Mouse (Mus musculus) stomach, embryonic 15.5 days (tissue): ENCODE results near the gene Cfap45. TPM values are rescaled to one million over a fixed set of nuclear protein-coding genes. Genes with fewer than 3 reads are reported as not detected.

Source experiments
- ATAC-seq: fragments of 200-750 bp; cut with Nextera tagmentation; 2 replicates; pipeline ENCODE4 v1.8.0; 2017; ENCODE audit warnings: low read depth, moderate number of reproducible peaks, moderate TSS enrichment; ENCODE audit not compliant: insufficient read depth, low FRiP score
- H3K27ac ChIP-seq: fragments of 300-500 bp; sonication (generic); 2 replicates; pipeline ENCODE4 v1.5.1; 2015; ENCODE audit warnings: mild to moderate bottlenecking, inconsistent platforms
- H3K27me3 ChIP-seq: fragments of 300-500 bp; sonication (generic); replicated peaks from 2 replicates; pipeline ENCODE4 v1.6.1; 2015; ENCODE audit warnings: inconsistent platforms
- H3K36me3 ChIP-seq: fragments of 300-500 bp; sonication (generic); 2 replicates; pipeline ENCODE4 v1.6.1; 2015; ENCODE audit warnings: inconsistent platforms
- H3K4me1 ChIP-seq: fragments of 300-500 bp; sonication (generic); 2 replicates; pipeline ENCODE4 v1.6.1; 2015; ENCODE audit warnings: inconsistent platforms
- H3K4me2 ChIP-seq: fragments of 300-500 bp; sonication (generic); 2 replicates; pipeline ENCODE4 v1.6.1; 2015; ENCODE audit warnings: mild to moderate bottlenecking, inconsistent platforms
- H3K4me3 ChIP-seq: fragments of 300-500 bp; sonication (generic); replicated peaks from 2 replicates; pipeline ENCODE4 v1.5.1; 2015; ENCODE audit warnings: inconsistent platforms
- H3K9ac ChIP-seq: fragments of 300-500 bp; sonication (generic); 2 replicates; pipeline ENCODE4 v1.6.1; 2015; ENCODE audit warnings: inconsistent platforms
- H3K9me3 ChIP-seq: fragments of 300-500 bp; sonication (generic); 2 replicates; pipeline ENCODE4 v1.6.1; 2016; ENCODE audit warnings: inconsistent platforms
- WGBS: fragments of 180-500 bp; shearing (Covaris S2); methylation state at CpG from one replicate; pipeline ENCODE4 v1.1.7; 2015; 5-methylcytosine and 5-hydroxymethylcytosine counted together
- polyA plus RNA-seq: library from polyadenylated mRNA; unstranded; fragments of >200 nt; fragmentation: Nextera tagmentation; extraction: Ambion mirVana; gene quantifications from 2 replicates; pipeline ENCODE4 v1.2.1, GENCODE M21; 2015

Gene Cfap45
- polyA plus RNA-seq, 1 experiment from 2014 or later: 2.4 TPM

- H3K9me3 ChIP-seq: no peaks in the 10 kb centered on the region
- H3K4me1 ChIP-seq: peaks cover 41% of the 10 kb centered on the region
- peak within 1 kb of the TSS; percentile 45 for H3K9ac ChIP-seq
- H3K4me3 ChIP-seq: peak within 1 kb of the TSS; percentile 55
- ATAC-seq: peak; percentile 70
- peak within 1 kb of the TSS; percentile 69 for H3K4me2 ChIP-seq
- peaks cover 9% of the 10 kb centered on the region for H3K36me3 ChIP-seq
- no peaks in the 10 kb centered on the region for H3K27me3 ChIP-seq
- WGBS: 2% methylated on average over 30 of the region's 30 CpGs
- H3K27ac ChIP-seq: peak within 1 kb of the TSS; percentile 95
Observed at GRCm38 (mm10) chr1:172499765-172500441, 20.7 kb upstream of the Cfap45 start, which contains the start of gene Tagln2. Tagln2 (plus strand) TSS chr1:172500047.

GRCm38 (mm10) chr1:172500451-172501370, 19.9 kb upstream of the Cfap45 start:
- Histone ChIP-seq H3K4me1 (peaks cover 41% of the 10 kb centered on the region), H3K9ac (peak overlapping the region; percentile 45), H3K27ac (peak overlapping the region; percentile 95), H3K4me2 (peak overlapping the region; percentile 69), H3K27me3 (no peaks in the 10 kb centered on the region), H3K36me3 (peaks cover 17% of the 10 kb centered on the region), H3K9me3 (no peaks in the 10 kb centered on the region), H3K4me3 (peak overlapping the region; percentile 55)
- ATAC-seq: peak; percentile 52
- 2% methylated on average over 56 of the region's 56 CpGs for WGBS

- peak overlapping the region; percentile 95 for H3K27ac ChIP-seq
- no peaks in the 10 kb centered on the region for H3K9me3 ChIP-seq
- peak overlapping the region; percentile 69 for H3K4me2 ChIP-seq
- H3K27me3 ChIP-seq: no peaks in the 10 kb centered on the region
- peaks cover 41% of the 10 kb centered on the region for H3K4me1 ChIP-seq
- WGBS: 27% methylated on average over 13 of the region's 13 CpGs
- peak; percentile 9; the same call in 1 of the 2 replicates for ATAC-seq
- peak overlapping the region; percentile 45; the same call in 1 of the 2 replicates for H3K9ac ChIP-seq
- H3K4me3 ChIP-seq: peak overlapping the region; percentile 55
- peaks cover 24% of the 10 kb centered on the region for H3K36me3 ChIP-seq
Observed at GRCm38 (mm10) chr1:172501371-172502144, 19.0 kb upstream of the Cfap45 start.

GRCm38 (mm10) chr1:172502145-172503110, 18.2 kb upstream of the Cfap45 start:
- Histone ChIP-seq H3K4me1 (peaks cover 45% of the 10 kb centered on the region), H3K9ac (no peak overlapping the region), H3K27ac (peak overlapping the region; percentile 95), H3K36me3 (peaks cover 27% of the 10 kb centered on the region), H3K9me3 (no peaks in the 10 kb centered on the region), H3K4me3 (peak overlapping the region; percentile 55), H3K27me3 (no peaks in the 10 kb centered on the region), H3K4me2 (peak overlapping the region; percentile 69)
- WGBS: 18% methylated on average over 13 of the region's 13 CpGs
- no peak for ATAC-seq

- H3K27ac ChIP-seq: peak overlapping the region; percentile 95
- peak overlapping the region; percentile 55 for H3K4me3 ChIP-seq
- 16% methylated on average over 14 of the region's 14 CpGs for WGBS
- H3K27me3 ChIP-seq: no peaks in the 10 kb centered on the region
- peak overlapping the region; percentile 69 for H3K4me2 ChIP-seq
- H3K4me1 ChIP-seq: peaks cover 50% of the 10 kb centered on the region
- H3K9ac ChIP-seq: no peak overlapping the region
- H3K9me3 ChIP-seq: no peaks in the 10 kb centered on the region
- no peak for ATAC-seq
- H3K36me3 ChIP-seq: peaks cover 28% of the 10 kb centered on the region
Observed at GRCm38 (mm10) chr1:172503111-172503997, 17.2 kb upstream of the Cfap45 start.

- Histone ChIP-seq H3K9ac (no peak overlapping the region), H3K36me3 (peaks cover 28% of the 10 kb centered on the region), H3K4me2 (0 out of 2 replicates have a peak overlapping the region, but pooled peaks have one; percentile 11), H3K9me3 (no peaks in the 10 kb centered on the region), H3K4me1 (peaks cover 43% of the 10 kb centered on the region), H3K4me3 (no peak overlapping the region), H3K27me3 (no peaks in the 10 kb centered on the region), H3K27ac (0 out of 2 replicates have a peak overlapping the region, but pooled peaks have one; percentile 3)
- no peak for ATAC-seq
- WGBS: 82% methylated on average over 8 of the region's 8 CpGs
Observed at GRCm38 (mm10) chr1:172504756-172505155, 15.8 kb upstream of the Cfap45 start.

GRCm38 (mm10) chr1:172507001-172507400, 13.6 kb upstream of the Cfap45 start:
- H3K9me3 ChIP-seq: no peaks in the 10 kb centered on the region
- H3K4me2 ChIP-seq: no peak overlapping the region
- WGBS: 49% methylated on average over 5 of the region's 5 CpGs
- H3K4me1 ChIP-seq: peaks cover 37% of the 10 kb centered on the region
- H3K4me3 ChIP-seq: no peak overlapping the region
- no peak overlapping the region for H3K9ac ChIP-seq
- H3K27me3 ChIP-seq: no peaks in the 10 kb centered on the region
- no peak overlapping the region for H3K27ac ChIP-seq
- no peak for ATAC-seq
- peaks cover 28% of the 10 kb centered on the region for H3K36me3 ChIP-seq

GRCm38 (mm10) chr1:172507701-172508100, 12.9 kb upstream of the Cfap45 start:
- H3K4me2 ChIP-seq: no peak overlapping the region
- 86% methylated on average over 3 of the region's 3 CpGs for WGBS
- H3K4me3 ChIP-seq: no peak overlapping the region
- ATAC-seq: no peak
- H3K9ac ChIP-seq: no peak overlapping the region
- no peaks in the 10 kb centered on the region for H3K9me3 ChIP-seq
- H3K36me3 ChIP-seq: peaks cover 28% of the 10 kb centered on the region
- H3K27ac ChIP-seq: no peak overlapping the region
- H3K4me1 ChIP-seq: peaks cover 30% of the 10 kb centered on the region
- no peaks in the 10 kb centered on the region for H3K27me3 ChIP-seq

- Histone ChIP-seq H3K9ac (no peak overlapping the region), H3K4me1 (peaks cover 29% of the 10 kb centered on the region), H3K4me2 (no peak overlapping the region), H3K9me3 (no peaks in the 10 kb centered on the region), H3K4me3 (no peak overlapping the region), H3K27ac (no peak overlapping the region), H3K27me3 (no peaks in the 10 kb centered on the region), H3K36me3 (peaks cover 28% of the 10 kb centered on the region)
- WGBS: 46% methylated on average over 2 of the region's 2 CpGs
- ATAC-seq: no peak
Observed at GRCm38 (mm10) chr1:172508172-172508571, 12.4 kb upstream of the Cfap45 start.

GRCm38 (mm10) chr1:172509235-172509634, 11.4 kb upstream of the Cfap45 start:
- WGBS: 68% methylated on average over 5 of the region's 5 CpGs
- no peak for ATAC-seq
- Histone ChIP-seq H3K27ac (peak overlapping the region; percentile 81; the same call in 1 of the 2 replicates), H3K4me2 (no peak overlapping the region), H3K9me3 (no peaks in the 10 kb centered on the region), H3K4me1 (peaks cover 30% of the 10 kb centered on the region), H3K4me3 (no peak overlapping the region), H3K36me3 (peaks cover 28% of the 10 kb centered on the region), H3K27me3 (no peaks in the 10 kb centered on the region), H3K9ac (no peak overlapping the region)
